Mouse (Mus musculus): ENCODE results near the gene Cxcl12. TPM values are rescaled to one million over a fixed set of nuclear protein-coding genes. Genes with fewer than 3 reads are reported as not detected.

Cxcl12 gene
- polyA plus RNA-seq, 1 experiment from 2014 or later = 190 TPM

GRCm38 (mm10) chr6:117151484-117152149 is 16.7 kb upstream of the Cxcl12 start:
- no peak overlapping the region; the same call in 1 of the 2 replicates for H3K9ac ChIP-seq (ENCODE audit: low read depth, low read length)
- H3K27me3 ChIP-seq (replicated peaks; ENCODE audit: control insufficient read depth, insufficient read depth, low read length) = no peaks in the 10 kb centered on the region
- peaks cover 19% of the 10 kb centered on the region for H3K4me1 ChIP-seq (ENCODE audit: control insufficient read depth, insufficient read depth, low read length)
- H3K4me2 ChIP-seq (ENCODE audit: low read depth, low read length) = peak overlapping the region; percentile 27
- no peak overlapping the region; the same call in 1 of the 2 replicates for H3K4me3 ChIP-seq (ENCODE audit: low read depth, low read length)
- peak; percentile 91 for DNase-seq (ENCODE audit: low spot score)
- no peaks in the 10 kb centered on the region for H3K36me3 ChIP-seq (ENCODE audit: control insufficient read depth, insufficient read depth, low read length)
- peak overlapping the region; percentile 65 for H3K27ac ChIP-seq (replicated peaks; ENCODE audit: low read depth, low read length)
- WGBS = 8% methylated on average over 18 of the region's 18 CpGs
- peak; percentile 84 for ATAC-seq (ENCODE audit: low read depth)
- H3K9me3 ChIP-seq (ENCODE audit: control insufficient read depth, low read length) = no peaks in the 10 kb centered on the region

DNA sequence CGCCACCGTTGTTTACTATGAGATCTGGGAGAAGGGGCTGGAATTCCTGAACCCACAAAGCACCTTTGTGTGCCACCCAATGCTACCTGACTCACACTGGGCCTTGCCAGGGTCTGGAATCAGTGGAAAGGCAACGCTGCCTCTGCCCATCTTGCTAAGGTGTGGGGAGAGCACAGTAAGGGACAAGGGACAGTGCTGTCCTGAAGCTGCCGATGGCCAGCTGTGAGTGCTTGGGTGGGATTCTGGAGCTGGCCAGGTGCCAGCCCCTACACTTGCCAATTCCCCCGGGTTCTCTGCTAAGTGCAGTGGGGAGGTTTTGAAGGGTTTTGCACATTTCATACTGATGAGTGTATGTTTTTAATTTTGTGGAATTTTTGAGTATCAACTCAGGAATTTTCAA is 15.3 kb upstream of the Cxcl12 start:
- Histone ChIP-seq H3K36me3 (ENCODE audit: control insufficient read depth, insufficient read depth, low read length) (no peaks in the 10 kb centered on the region), H3K9me3 (ENCODE audit: control insufficient read depth, low read length) (no peaks in the 10 kb centered on the region), H3K27me3 (replicated peaks; ENCODE audit: control insufficient read depth, insufficient read depth, low read length) (no peaks in the 10 kb centered on the region), H3K4me2 (ENCODE audit: low read depth, low read length) (no peak overlapping the region), H3K4me3 (ENCODE audit: low read depth, low read length) (no peak overlapping the region), H3K27ac (replicated peaks; ENCODE audit: low read depth, low read length) (no peak overlapping the region), H3K9ac (ENCODE audit: low read depth, low read length) (no peak overlapping the region), H3K4me1 (ENCODE audit: control insufficient read depth, insufficient read depth, low read length) (peaks cover 22% of the 10 kb centered on the region)
- ATAC-seq (ENCODE audit: low read depth) = 0 out of 2 replicates have a peak, but pooled peaks have one; percentile 24
- 55% methylated on average over 5 of the region's 5 CpGs for WGBS
- no peak for DNase-seq (ENCODE audit: low spot score)

DNA sequence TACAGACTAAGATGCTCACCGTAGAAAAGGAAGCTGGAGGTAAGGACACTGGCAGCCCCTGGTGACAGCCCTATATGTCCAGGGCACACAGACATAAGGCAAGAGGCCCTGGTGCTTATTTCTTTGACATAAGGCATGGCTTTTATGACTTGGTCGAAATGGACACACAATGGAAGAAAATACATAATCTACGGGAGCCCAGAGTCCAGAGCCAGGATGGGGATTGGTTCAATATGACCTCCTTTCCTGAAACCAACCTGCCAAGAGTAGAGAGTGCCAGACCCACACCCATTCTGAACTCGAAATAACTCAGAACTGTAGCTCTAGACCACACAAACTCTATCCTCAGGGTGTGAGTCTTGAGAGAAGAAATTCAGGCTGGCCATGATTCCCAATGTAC is 11.5 kb upstream of the Cxcl12 start:
- no peak overlapping the region for H3K4me3 ChIP-seq (ENCODE audit: low read depth, low read length)
- H3K36me3 ChIP-seq (ENCODE audit: control insufficient read depth, insufficient read depth, low read length) = no peaks in the 10 kb centered on the region
- peaks cover 15% of the 10 kb centered on the region for H3K4me1 ChIP-seq (ENCODE audit: control insufficient read depth, insufficient read depth, low read length)
- no peak for ATAC-seq (ENCODE audit: low read depth)
- H3K27me3 ChIP-seq (replicated peaks; ENCODE audit: control insufficient read depth, insufficient read depth, low read length) = no peaks in the 10 kb centered on the region
- H3K27ac ChIP-seq (replicated peaks; ENCODE audit: low read depth, low read length) = no peak overlapping the region
- H3K4me2 ChIP-seq (ENCODE audit: low read depth, low read length) = no peak overlapping the region
- DNase-seq (ENCODE audit: low spot score) = no peak
- no peaks in the 10 kb centered on the region for H3K9me3 ChIP-seq (ENCODE audit: control insufficient read depth, low read length)
- no peak overlapping the region for H3K9ac ChIP-seq (ENCODE audit: low read depth, low read length)
- WGBS = 62% methylated on average over 4 of the region's 4 CpGs

GRCm38 (mm10) chr6:117159710-117160690 is 8.3 kb upstream of the Cxcl12 start:
- no peaks in the 10 kb centered on the region for H3K27me3 ChIP-seq (replicated peaks; ENCODE audit: control insufficient read depth, insufficient read depth, low read length)
- no peaks in the 10 kb centered on the region for H3K9me3 ChIP-seq (ENCODE audit: control insufficient read depth, low read length)
- WGBS = 59% methylated on average over 16 of the region's 16 CpGs
- H3K4me1 ChIP-seq (ENCODE audit: control insufficient read depth, insufficient read depth, low read length) = peaks cover 3% of the 10 kb centered on the region
- no peaks in the 10 kb centered on the region for H3K36me3 ChIP-seq (ENCODE audit: control insufficient read depth, insufficient read depth, low read length)
- H3K27ac ChIP-seq (replicated peaks; ENCODE audit: low read depth, low read length) = no peak overlapping the region
- no peak overlapping the region for H3K9ac ChIP-seq (ENCODE audit: low read depth, low read length)
- ATAC-seq (ENCODE audit: low read depth) (no peak), DNase-seq (ENCODE audit: low spot score) (peak; percentile 41)
- no peak overlapping the region for H3K4me2 ChIP-seq (ENCODE audit: low read depth, low read length)
- no peak overlapping the region for H3K4me3 ChIP-seq (ENCODE audit: low read depth, low read length)

- DNase-seq (ENCODE audit: low spot score) = no peak
- H3K9ac ChIP-seq (ENCODE audit: low read depth, low read length) = no peak overlapping the region
- H3K4me2 ChIP-seq (ENCODE audit: low read depth, low read length) = no peak overlapping the region
- ATAC-seq (ENCODE audit: low read depth) = no peak
- WGBS = 70% methylated on average over 5 of the region's 5 CpGs
- H3K9me3 ChIP-seq (ENCODE audit: control insufficient read depth, low read length) = no peaks in the 10 kb centered on the region
- H3K4me1 ChIP-seq (ENCODE audit: control insufficient read depth, insufficient read depth, low read length) = peaks cover 5% of the 10 kb centered on the region
- H3K27ac ChIP-seq (replicated peaks; ENCODE audit: low read depth, low read length) = no peak overlapping the region
- H3K4me3 ChIP-seq (ENCODE audit: low read depth, low read length) = no peak overlapping the region
- H3K27me3 ChIP-seq (replicated peaks; ENCODE audit: control insufficient read depth, insufficient read depth, low read length) = peaks cover 5% of the 10 kb centered on the region; the same call in 1 of the 2 replicates
- H3K36me3 ChIP-seq (ENCODE audit: control insufficient read depth, insufficient read depth, low read length) = no peaks in the 10 kb centered on the region
Observed at GRCm38 (mm10) chr6:117163486-117163885, 4.8 kb upstream of the Cxcl12 start.

- H3K4me2 ChIP-seq (ENCODE audit: low read depth, low read length) = peak overlapping the region; percentile 89
- H3K4me3 ChIP-seq (ENCODE audit: low read depth, low read length) = no peak overlapping the region
- no peak overlapping the region for H3K9ac ChIP-seq (ENCODE audit: low read depth, low read length)
- ATAC-seq (ENCODE audit: low read depth) = peak; percentile 86
- DNase-seq (ENCODE audit: low spot score) = peak; percentile 95
- H3K27ac ChIP-seq (replicated peaks; ENCODE audit: low read depth, low read length) = no peak overlapping the region
- 2% methylated on average over 16 of the region's 16 CpGs for WGBS
- H3K27me3 ChIP-seq (replicated peaks; ENCODE audit: control insufficient read depth, insufficient read depth, low read length) = peaks cover 9% of the 10 kb centered on the region; the same call in 1 of the 2 replicates
- peaks cover 5% of the 10 kb centered on the region for H3K4me1 ChIP-seq (ENCODE audit: control insufficient read depth, insufficient read depth, low read length)
- no peaks in the 10 kb centered on the region for H3K36me3 ChIP-seq (ENCODE audit: control insufficient read depth, insufficient read depth, low read length)
- H3K9me3 ChIP-seq (ENCODE audit: control insufficient read depth, low read length) = no peaks in the 10 kb centered on the region
Observed at GRCm38 (mm10) chr6:117166581-117167425, 1.5 kb upstream of the Cxcl12 start.

- Histone ChIP-seq H3K4me2 (ENCODE audit: low read depth, low read length) (peak overlapping the region; percentile 89), H3K4me1 (ENCODE audit: control insufficient read depth, insufficient read depth, low read length) (peaks cover 5% of the 10 kb centered on the region), H3K4me3 (ENCODE audit: low read depth, low read length) (no peak overlapping the region), H3K9me3 (ENCODE audit: control insufficient read depth, low read length) (no peaks in the 10 kb centered on the region), H3K27me3 (replicated peaks; ENCODE audit: control insufficient read depth, insufficient read depth, low read length) (peaks cover 9% of the 10 kb centered on the region; the same call in 1 of the 2 replicates), H3K9ac (ENCODE audit: low read depth, low read length) (no peak overlapping the region), H3K36me3 (ENCODE audit: control insufficient read depth, insufficient read depth, low read length) (peaks cover under 1% of the 10 kb centered on the region; the same call in 1 of the 2 replicates), H3K27ac (replicated peaks; ENCODE audit: low read depth, low read length) (no peak overlapping the region)
- no peak for DNase-seq (ENCODE audit: low spot score)
- ATAC-seq (ENCODE audit: low read depth) = no peak
- WGBS = 18% methylated on average over 7 of the region's 7 CpGs
Observed at GRCm38 (mm10) chr6:117167426-117167730, 957 bp upstream of the Cxcl12 start.

Measured in embryonic facial prominence, embryonic 14.5 days (tissue).